Mouse (Mus musculus) erythroblast, embryonic 14.5 days (primary cell): ENCODE measurements around the gene Pdia4.

ENCODE experiments used
- GATA1 ChIP-seq: IDR thresholded peaks from 2 replicates; pipeline ENCODE4 v1.6.1; 2012; ENCODE audit warnings: low read length, inconsistent platforms, mixed read lengths
- TAL1 ChIP-seq: IDR thresholded peaks from 3 replicates; pipeline ENCODE4 v1.6.1; 2012; ENCODE audit warnings: low read length, inconsistent platforms, mixed read lengths

DNA sequence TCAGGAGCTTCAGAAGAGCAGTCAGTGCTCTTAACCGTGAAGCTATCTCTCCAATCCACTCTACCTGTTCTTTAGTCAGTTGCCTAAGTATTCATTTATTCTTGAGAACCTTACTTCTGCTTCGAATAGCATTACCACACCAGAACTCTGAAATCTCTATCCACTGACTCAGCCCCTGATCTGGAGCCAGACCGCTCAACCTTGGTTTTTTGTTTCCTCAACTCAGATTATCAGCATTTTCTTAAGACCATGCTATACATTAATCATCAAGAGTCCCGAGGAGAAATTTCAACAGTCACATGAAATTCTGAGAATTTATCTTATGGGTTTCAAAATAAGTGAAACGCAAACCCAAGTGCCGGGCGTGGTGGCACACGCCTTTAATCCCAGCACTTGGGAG is 5.5 kb upstream of the Pdia4 start:
- TF ChIP-seq TAL1, result no peak
- no peak for TF ChIP-seq GATA1
